Mouse (Mus musculus): ENCODE results near the gene Slc25a42. TPM values are rescaled to one million over a fixed set of nuclear protein-coding genes. Genes with fewer than 3 reads are reported as not detected.

Slc25a42 gene
- polyA plus RNA-seq, 1 experiment = 51.0 TPM

DNA sequence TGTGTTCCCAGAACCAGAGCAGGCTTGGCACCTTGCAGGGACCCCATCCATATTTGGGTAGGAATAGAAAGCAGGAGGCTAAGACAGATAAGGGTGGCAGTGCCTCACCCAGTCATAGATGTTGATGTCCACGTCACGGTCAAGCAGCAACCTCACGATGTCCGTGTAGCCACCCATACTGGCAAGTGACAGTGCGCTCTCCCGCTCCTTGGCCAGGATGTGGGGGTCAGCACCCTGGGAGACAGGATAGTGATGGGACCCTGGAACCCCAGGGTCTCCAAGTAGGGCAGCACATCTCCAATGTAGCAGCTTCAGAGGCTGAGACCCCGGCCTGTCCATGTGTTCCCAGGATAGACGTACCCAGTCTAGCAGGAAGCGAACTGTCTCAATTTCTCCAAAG lies 77.2 kb downstream of the Slc25a42 start:
- no peak for DNase-seq (ENCODE audit: extremely low spot score in 1 of 2, low spot score in 1 of 2)

Other genes starting within 250 kb of the Slc25a42 start
- 28.6 and 31.0 TPM in 2 replicates for gene Gatad2a, start 215.9 kb downstream of the Slc25a42 start, polyA plus RNA-seq (2012; rRNA removed)
- 93.1 and 102 TPM in 2 replicates for gene Mau2, start 169.6 kb downstream of the Slc25a42 start, polyA plus RNA-seq (2012; rRNA removed)
- 36.5 and 40.8 TPM in 2 replicates for gene Sugp1, start 169.5 kb downstream of the Slc25a42 start, polyA plus RNA-seq (2012; rRNA removed)
- gene Tm6sf2, start 139.4 kb downstream of the Slc25a42 start, polyA plus RNA-seq (2012; rRNA removed) = 4.9 and 5.9 TPM in 2 replicates
- gene Hapln4, start 128.8 kb downstream of the Slc25a42 start, polyA plus RNA-seq (2012; rRNA removed) = 34.8 and 43.9 TPM in 2 replicates
- 98.8 and 102 TPM in 2 replicates for gene Ncan, start 91.4 kb downstream of the Slc25a42 start, polyA plus RNA-seq (2012; rRNA removed)
- 23.7 and 23.8 TPM in 2 replicates for gene Nr2c2ap, start 81.0 kb downstream of the Slc25a42 start, polyA plus RNA-seq (2012; rRNA removed)
- gene Rfxank, start 73.2 kb downstream of the Slc25a42 start, polyA plus RNA-seq (2012; rRNA removed) = 18.6 and 18.7 TPM in 2 replicates
- gene Borcs8, start 72.8 kb downstream of the Slc25a42 start, polyA plus RNA-seq (2012; rRNA removed) = 99.2 and 100 TPM in 2 replicates
- gene Mef2b, start 72.6 kb downstream of the Slc25a42 start, polyA plus RNA-seq (2012; rRNA removed) = 0.34 and 0.65 TPM in 2 replicates
- 83.3 and 108 TPM in 2 replicates for gene Tmem161a, start 39.9 kb downstream of the Slc25a42 start, polyA plus RNA-seq (2012; rRNA removed)
- gene Sugp2, start 21.9 kb upstream of the Slc25a42 start, polyA plus RNA-seq (2012; rRNA removed) = 102 and 116 TPM in 2 replicates
- gene Armc6, start 22.2 kb upstream of the Slc25a42 start, polyA plus RNA-seq (2012; rRNA removed) = 44.0 and 45.6 TPM in 2 replicates
- gene Homer3, start 70.5 kb upstream of the Slc25a42 start, polyA plus RNA-seq (2012; rRNA removed) = 18.2 and 18.5 TPM in 2 replicates
- gene Ddx49, start 90.2 kb upstream of the Slc25a42 start, polyA plus RNA-seq (2012; rRNA removed) = 48.6 and 51.7 TPM in 2 replicates
- gene Cope, start 90.2 kb upstream of the Slc25a42 start, polyA plus RNA-seq (2012; rRNA removed) = 252 and 259 TPM in 2 replicates
- gene Cers1, start 103.5 kb upstream of the Slc25a42 start, polyA plus RNA-seq (2012; rRNA removed) = 86.7 and 86.9 TPM in 2 replicates
- 34.8 and 63.7 TPM in 2 replicates for gene Gdf1, start 117.5 kb upstream of the Slc25a42 start, polyA plus RNA-seq (2012; rRNA removed)
- 29.5 and 30.8 TPM in 2 replicates for gene Upf1, start 141.0 kb upstream of the Slc25a42 start, polyA plus RNA-seq (2012; rRNA removed)
- gene Comp, start 161.3 kb upstream of the Slc25a42 start, polyA plus RNA-seq (2012; rRNA removed) = 0.19 and 0.26 TPM in 2 replicates
- gene Crtc1, start 227.3 kb upstream of the Slc25a42 start, polyA plus RNA-seq (2012; rRNA removed) = 103 and 110 TPM in 2 replicates

Data from frontal cortex, adult 2 months (tissue).